Mouse (Mus musculus): ENCODE results near the gene Dcdc2b. TPM values are rescaled to one million over a fixed set of nuclear protein-coding genes. Genes with fewer than 3 reads are reported as not detected.

Gene Dcdc2b
- polyA plus RNA-seq, 1 experiment, result 8.8 TPM

- Histone ChIP-seq H3K4me1 (ENCODE audit: control insufficient read depth, insufficient read depth, low read length) (no peaks in the 10 kb centered on the region), H3K27ac (ENCODE audit: insufficient read depth, low read length) (no peak overlapping the region), H3K4me3 (replicated peaks; ENCODE audit: insufficient read depth, low read depth, low read length) (no peak overlapping the region), H3K27me3 (ENCODE audit: control insufficient read depth, insufficient read depth, low read length) (no peaks in the 10 kb centered on the region)
- DNase-seq, result no peak
- WGBS, result 79% methylated on average over 6 of the region's 6 CpGs
- TF ChIP-seq POLR2A (IDR thresholded peaks at IDR 0.05; ENCODE audit: borderline replicate concordance, insufficient read depth, low read length) (no peak), CTCF (IDR thresholded peaks at IDR 0.05; ENCODE audit: borderline replicate concordance, insufficient read depth, low read depth, low read length) (no peak)
These were observed 48.9 kb downstream of the Dcdc2b start for GRCm38 (mm10) chr4:129565139-129565538.

DNA sequence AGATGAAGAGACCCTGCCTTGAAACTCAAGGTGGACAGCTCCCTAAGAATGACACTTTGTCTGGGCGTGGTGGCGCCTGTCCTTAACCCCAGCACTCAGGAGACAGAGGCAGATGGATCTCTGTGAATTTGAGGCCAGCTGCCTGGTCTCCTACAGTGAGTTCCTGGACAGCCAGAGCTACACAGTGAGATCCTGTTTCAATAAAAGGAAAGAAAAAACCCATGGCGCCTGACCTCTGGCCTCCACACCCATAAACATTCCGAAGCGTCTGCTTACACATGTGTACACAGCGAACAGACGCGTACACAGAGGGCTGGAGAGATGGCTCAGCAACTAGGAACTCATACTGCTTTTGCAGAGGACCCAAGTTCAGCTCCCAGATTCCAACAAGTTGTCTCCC, 50.3 kb downstream of the Dcdc2b start:
- Histone ChIP-seq H3K4me3 (replicated peaks; ENCODE audit: insufficient read depth, low read depth, low read length) (no peak overlapping the region), H3K27me3 (ENCODE audit: control insufficient read depth, insufficient read depth, low read length) (no peaks in the 10 kb centered on the region), H3K27ac (ENCODE audit: insufficient read depth, low read length) (no peak overlapping the region), H3K4me1 (ENCODE audit: control insufficient read depth, insufficient read depth, low read length) (no peaks in the 10 kb centered on the region)
- WGBS, result 78% methylated on average over 8 of the region's 8 CpGs
- no peak for DNase-seq
- no peak for TF ChIP-seq POLR2A (IDR thresholded peaks at IDR 0.05; ENCODE audit: borderline replicate concordance, insufficient read depth, low read length)
- TF ChIP-seq CTCF (IDR thresholded peaks at IDR 0.05; ENCODE audit: borderline replicate concordance, insufficient read depth, low read depth, low read length), result no peak

DNA sequence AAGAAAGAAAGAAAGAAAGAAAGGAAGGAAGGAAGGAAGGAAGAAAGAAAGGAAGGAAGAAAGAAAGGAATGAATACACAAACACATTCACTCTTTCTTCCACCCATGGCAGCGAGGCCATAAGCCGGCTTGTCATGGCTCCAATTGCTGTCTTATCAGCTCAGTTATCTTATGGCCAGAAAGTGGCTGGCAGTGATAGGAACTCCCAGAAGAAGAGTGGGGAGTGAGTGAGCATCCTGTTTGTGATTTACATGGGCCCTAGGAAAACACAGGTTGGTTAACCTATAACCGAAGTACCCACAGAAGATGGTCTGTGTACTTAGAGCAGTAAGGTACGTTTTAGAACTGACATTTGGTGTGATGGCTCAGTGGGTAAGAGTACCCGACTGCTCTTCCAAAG, 52.9 kb downstream of the Dcdc2b start:
- 90% methylated on average over 5 of the region's 5 CpGs for WGBS
- no peaks in the 10 kb centered on the region for H3K27me3 ChIP-seq (ENCODE audit: control insufficient read depth, insufficient read depth, low read length)
- no peak overlapping the region for H3K27ac ChIP-seq (ENCODE audit: insufficient read depth, low read length)
- peaks cover 5% of the 10 kb centered on the region; the same call in 1 of the 2 replicates for H3K4me1 ChIP-seq (ENCODE audit: control insufficient read depth, insufficient read depth, low read length)
- DNase-seq, result no peak
- H3K4me3 ChIP-seq (replicated peaks; ENCODE audit: insufficient read depth, low read depth, low read length), result no peak overlapping the region
- TF ChIP-seq POLR2A (IDR thresholded peaks at IDR 0.05; ENCODE audit: borderline replicate concordance, insufficient read depth, low read length) (no peak), CTCF (IDR thresholded peaks at IDR 0.05; ENCODE audit: borderline replicate concordance, insufficient read depth, low read depth, low read length) (no peak)

Other genes with a start within 250 kb of the Dcdc2b start
- 10.6 and 12.9 TPM in 2 replicates for gene Zbtb8a, start 236.1 kb downstream of the Dcdc2b start, polyA plus RNA-seq (2012; rRNA removed)
- 2.1 and 2.2 TPM in 2 replicates for gene Zbtb8b, start 173.4 kb downstream of the Dcdc2b start, polyA plus RNA-seq (2012; rRNA removed)
- gene Bsdc1, start 152.7 kb downstream of the Dcdc2b start, polyA plus RNA-seq (2012; rRNA removed), result 33.9 and 37.3 TPM in 2 replicates
- gene Tssk3, start 123.2 kb downstream of the Dcdc2b start, polyA plus RNA-seq (2012; rRNA removed), result 0.16 TPM in 2 replicates
- gene Fam229a, start 123.1 kb downstream of the Dcdc2b start, polyA plus RNA-seq (2012; rRNA removed), result 0.67 and 0.92 TPM in 2 replicates
- 68.0 and 70.0 TPM in 2 replicates for gene Marcksl1, start 100.7 kb downstream of the Dcdc2b start, polyA plus RNA-seq (2012; rRNA removed)
- gene Hdac1, start 71.5 kb downstream of the Dcdc2b start, polyA plus RNA-seq (2012; rRNA removed), result 61.5 and 66.8 TPM in 2 replicates
- 0.92 and 1.00 TPM in 2 replicates for gene Lck, start 40.6 kb downstream of the Dcdc2b start, polyA plus RNA-seq (2012; rRNA removed)
- 0.26 and 0.40 TPM in 2 replicates for gene Fam167b, start 35.7 kb downstream of the Dcdc2b start, polyA plus RNA-seq (2012; rRNA removed)
- 231 and 232 TPM in 2 replicates for gene Eif3i, start 13.6 kb downstream of the Dcdc2b start, polyA plus RNA-seq (2012; rRNA removed)
- gene Tmem234, start 13.6 kb downstream of the Dcdc2b start, polyA plus RNA-seq (2012; rRNA removed), result 143 and 144 TPM in 2 replicates
- 37.1 and 40.6 TPM in 2 replicates for gene Iqcc, start 4.8 kb upstream of the Dcdc2b start, polyA plus RNA-seq (2012; rRNA removed)
- 184 and 201 TPM in 2 replicates for gene Ccdc28b, start 9.7 kb upstream of the Dcdc2b start, polyA plus RNA-seq (2012; rRNA removed)
- 40.0 and 40.6 TPM in 2 replicates for gene Txlna, start 26.8 kb upstream of the Dcdc2b start, polyA plus RNA-seq (2012; rRNA removed)
- 55.3 and 56.9 TPM in 2 replicates for gene Kpna6, start 58.5 kb upstream of the Dcdc2b start, polyA plus RNA-seq (2012; rRNA removed)
- 13.2 and 13.8 TPM in 2 replicates for gene Tmem39b, start 82.6 kb upstream of the Dcdc2b start, polyA plus RNA-seq (2012; rRNA removed)
- gene Khdrbs1, start 128.0 kb upstream of the Dcdc2b start, polyA plus RNA-seq (2012; rRNA removed), result 42.0 and 42.5 TPM in 2 replicates
- 62.8 and 66.3 TPM in 2 replicates for gene Ptp4a2, start 197.0 kb upstream of the Dcdc2b start, polyA plus RNA-seq (2012; rRNA removed)

Data from cerebellum, adult 2 months (tissue).